Mouse (Mus musculus) liver, embryonic 12.5 days (tissue): ENCODE measurements at regions not wholly inside any gene's neighbourhood (a gene's known extent, or its start where the extent isn't known, plus 50 kb on each side); places are given as distances from the start of the nearest gene placed in this dataset.

Experiments
- ATAC-seq: fragments of 200-750 bp; cut with Nextera tagmentation; 2 replicates; pipeline ENCODE4 v1.8.0; 2017; ENCODE audit warnings: moderate number of reproducible peaks, mild to moderate bottlenecking, moderate library complexity
- H3K27ac ChIP-seq: fragments of 300-500 bp; sonication (generic); 2 replicates; pipeline ENCODE4 v1.5.1; 2016; ENCODE audit warnings: mild to moderate bottlenecking
- H3K27me3 ChIP-seq: fragments of 300-500 bp; sonication (generic); replicated peaks from 2 replicates; pipeline ENCODE4 v1.6.1; 2016; ENCODE audit warnings: mild to moderate bottlenecking, moderate library complexity
- H3K36me3 ChIP-seq: fragments of 300-500 bp; sonication (generic); 2 replicates; pipeline ENCODE4 v1.6.1; 2016; ENCODE audit warnings: mild to moderate bottlenecking, moderate library complexity
- H3K4me1 ChIP-seq: fragments of 300-500 bp; sonication (generic); 2 replicates; pipeline ENCODE4 v1.6.1; 2016
- H3K4me2 ChIP-seq: fragments of 300-500 bp; sonication (generic); 2 replicates; pipeline ENCODE4 v1.6.1; 2016; ENCODE audit warnings: mild to moderate bottlenecking, moderate library complexity
- H3K4me3 ChIP-seq: fragments of 300-500 bp; sonication (generic); 2 replicates; pipeline ENCODE4 v1.5.1; 2016; ENCODE audit warnings: mild to moderate bottlenecking, moderate library complexity
- H3K9ac ChIP-seq: fragments of 300-500 bp; sonication (generic); 2 replicates; pipeline ENCODE4 v1.6.1; 2016; ENCODE audit warnings: mild to moderate bottlenecking, moderate library complexity
- H3K9me3 ChIP-seq: fragments of 300-500 bp; sonication (generic); replicated peaks from 2 replicates; pipeline ENCODE4 v1.6.1; 2016; ENCODE audit warnings: mild to moderate bottlenecking, moderate library complexity
- WGBS: fragments of 180-500 bp; shearing (Covaris S2); methylation state at CpG from one replicate; pipeline ENCODE4 v1.1.7; 2016; ENCODE audit not compliant: insufficient replicate concordance; 5-methylcytosine and 5-hydroxymethylcytosine counted together

- no peaks in the 10 kb centered on the region for H3K4me1 ChIP-seq
- H3K27me3 ChIP-seq = no peaks in the 10 kb centered on the region
- no peaks in the 10 kb centered on the region for H3K9me3 ChIP-seq
- H3K4me3 ChIP-seq = no peak overlapping the region
- no peaks in the 10 kb centered on the region for H3K36me3 ChIP-seq
- no peak overlapping the region for H3K4me2 ChIP-seq
- ATAC-seq = no peak
- H3K27ac ChIP-seq = no peak overlapping the region
- 34% methylated on average over 3 of the region's 3 CpGs for WGBS
- no peak overlapping the region for H3K9ac ChIP-seq
Measured at GRCm38 (mm10) chr4:12425507-12425906, 253.7 kb upstream of the Fam92a start.

DNA sequence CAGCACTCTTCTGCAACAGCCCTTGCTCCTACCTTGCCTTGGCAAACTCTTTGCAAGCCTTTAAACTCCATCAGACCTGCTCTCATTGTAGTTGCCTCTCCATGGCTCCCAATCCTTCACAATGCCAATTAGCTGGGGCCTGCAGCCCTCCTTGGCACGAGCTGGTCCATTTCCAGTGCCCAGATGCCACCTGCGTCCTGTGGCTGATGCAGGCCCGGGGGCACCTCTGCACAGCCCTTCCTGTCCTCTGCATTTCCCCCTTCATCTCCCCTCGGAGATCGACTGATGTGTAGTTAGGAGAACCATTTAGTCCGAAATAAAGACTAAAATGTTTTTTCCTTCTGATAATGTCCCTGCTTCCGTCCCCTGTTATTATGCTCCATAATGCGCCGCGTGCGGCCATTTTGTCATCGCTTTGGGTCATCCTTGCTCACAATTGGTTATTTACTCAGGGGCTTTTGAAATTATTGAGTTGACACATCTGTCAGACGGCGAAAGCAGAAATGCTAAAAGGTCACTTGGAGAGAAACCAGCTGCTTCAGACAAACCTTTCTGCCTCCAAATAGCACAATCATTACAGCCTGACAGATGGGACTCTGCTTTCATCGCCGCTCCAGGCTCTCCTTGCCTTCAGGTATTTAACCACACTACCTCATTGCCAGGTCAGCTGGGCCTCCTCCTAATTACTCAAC is 250.0 kb upstream of the Fam92a start:
- H3K4me3 ChIP-seq = no peak overlapping the region
- H3K9ac ChIP-seq = no peak overlapping the region
- H3K27me3 ChIP-seq = no peaks in the 10 kb centered on the region
- H3K36me3 ChIP-seq = no peaks in the 10 kb centered on the region
- no peak overlapping the region for H3K4me2 ChIP-seq
- no peak overlapping the region for H3K27ac ChIP-seq
- no peaks in the 10 kb centered on the region for H3K4me1 ChIP-seq
- ATAC-seq = no peak
- no peaks in the 10 kb centered on the region for H3K9me3 ChIP-seq
- 74% methylated on average over 16 of the region's 16 CpGs for WGBS

DNA sequence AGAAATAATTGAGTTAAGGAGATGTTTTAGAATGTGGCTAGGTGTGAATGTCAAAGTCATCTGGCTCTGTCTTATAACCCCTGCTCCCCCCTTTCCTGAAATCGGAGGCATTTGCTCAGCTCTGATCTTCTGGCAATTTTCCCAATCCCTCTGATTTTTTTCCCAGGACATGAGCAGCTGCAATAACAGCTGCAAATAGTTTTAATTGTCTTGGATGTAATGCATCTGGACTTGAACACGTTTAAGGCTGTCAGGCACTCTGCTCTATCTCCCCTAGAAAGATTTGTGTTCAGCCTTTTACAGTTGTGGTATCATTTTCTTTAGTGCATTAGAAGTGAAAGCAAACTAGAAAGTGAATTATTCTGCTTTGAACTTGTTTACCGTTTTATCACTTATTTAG is 246.3 kb upstream of the Fam92a start:
- Histone ChIP-seq H3K4me2 (no peak overlapping the region), H3K9me3 (no peaks in the 10 kb centered on the region), H3K36me3 (no peaks in the 10 kb centered on the region), H3K4me3 (no peak overlapping the region), H3K9ac (no peak overlapping the region), H3K4me1 (no peaks in the 10 kb centered on the region), H3K27me3 (no peaks in the 10 kb centered on the region), H3K27ac (no peak overlapping the region)
- no peak for ATAC-seq
- WGBS = 48% methylated on average over 3 of the region's 3 CpGs

DNA sequence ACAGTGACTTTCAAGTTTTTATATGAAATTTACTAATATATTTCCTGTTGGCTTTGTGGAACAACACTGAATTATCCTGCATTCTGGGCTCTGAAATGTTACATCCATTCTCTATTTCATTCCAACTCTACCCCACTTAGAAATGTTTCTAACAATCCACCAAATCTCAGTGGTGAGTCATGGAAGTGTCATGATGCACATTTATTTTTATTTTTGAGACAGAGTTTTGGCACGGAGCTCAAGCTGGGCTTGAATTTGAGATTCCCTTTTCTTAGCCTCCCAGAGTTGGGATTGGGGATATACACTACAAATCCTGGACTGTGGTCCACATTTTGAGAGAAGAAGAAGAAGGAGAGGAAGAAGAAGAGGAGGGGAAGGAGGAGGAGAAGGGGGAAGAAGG is 223.5 kb upstream of the Fam92a start:
- no peaks in the 10 kb centered on the region for H3K9me3 ChIP-seq
- no peak for ATAC-seq
- 53% methylated on average over 1 of the region's 1 CpGs for WGBS

DNA sequence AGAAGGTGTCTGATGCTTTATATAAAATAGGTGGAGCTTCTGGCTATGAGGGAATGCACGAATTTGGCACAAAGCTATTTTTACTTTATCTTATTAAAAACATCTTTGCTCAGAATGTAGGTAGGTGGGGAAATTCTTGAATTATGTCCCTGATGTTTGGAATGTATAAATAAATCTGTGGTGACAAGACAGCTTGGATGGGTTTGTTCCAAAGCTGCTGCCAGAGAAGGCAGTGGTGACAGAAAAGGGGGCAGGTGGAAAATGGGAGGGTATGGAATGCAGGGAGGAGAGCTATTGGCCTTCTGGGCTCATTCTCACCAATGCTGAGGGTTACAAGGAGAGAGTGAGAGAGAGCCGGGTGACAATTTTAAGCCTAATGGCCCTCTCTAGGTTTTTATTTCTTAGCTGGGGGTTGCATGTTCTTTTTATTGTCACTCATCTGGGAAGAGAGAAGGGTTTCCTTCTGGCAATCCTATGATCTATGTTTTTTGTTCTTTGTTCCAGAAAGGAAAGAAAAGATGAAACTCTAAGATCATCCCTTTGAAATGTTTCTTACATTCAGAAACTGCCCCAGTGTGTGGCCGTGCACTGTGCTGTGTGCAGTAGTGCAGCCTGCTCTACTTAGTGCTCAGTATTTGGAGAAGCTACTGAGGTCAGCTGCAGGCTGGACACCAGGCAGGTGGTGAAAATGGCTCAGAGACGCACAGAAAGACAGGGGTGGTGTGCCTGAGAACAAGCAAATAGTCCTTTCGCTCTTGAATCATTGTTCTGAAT is 205.2 kb upstream of the Fam92a start:
- Histone ChIP-seq H3K4me1 (no peaks in the 10 kb centered on the region), H3K36me3 (no peaks in the 10 kb centered on the region), H3K4me2 (no peak overlapping the region), H3K27ac (no peak overlapping the region), H3K9me3 (no peaks in the 10 kb centered on the region), H3K4me3 (no peak overlapping the region), H3K9ac (no peak overlapping the region), H3K27me3 (no peaks in the 10 kb centered on the region)
- 59% methylated on average over 5 of the region's 5 CpGs for WGBS
- no peak for ATAC-seq

More for the DNA sequence above, 223.5 kb upstream of the Fam92a start:
- H3K4me1 ChIP-seq = no peaks in the 10 kb centered on the region
- no peaks in the 10 kb centered on the region for H3K27me3 ChIP-seq
- no peak overlapping the region for H3K4me3 ChIP-seq
- no peak overlapping the region for H3K4me2 ChIP-seq
- H3K36me3 ChIP-seq = no peaks in the 10 kb centered on the region
- H3K9ac ChIP-seq = no peak overlapping the region
- no peak overlapping the region for H3K27ac ChIP-seq

GRCm38 (mm10) chr4:12369551-12369950 is 197.7 kb upstream of the Fam92a start:
- Histone ChIP-seq H3K4me3 (no peak overlapping the region), H3K36me3 (no peaks in the 10 kb centered on the region), H3K27ac (no peak overlapping the region), H3K9ac (no peak overlapping the region), H3K4me1 (no peaks in the 10 kb centered on the region), H3K9me3 (no peaks in the 10 kb centered on the region), H3K4me2 (no peak overlapping the region), H3K27me3 (no peaks in the 10 kb centered on the region)
- ATAC-seq = no peak
- WGBS = 72% methylated on average over 2 of the region's 2 CpGs

GRCm38 (mm10) chr4:12356992-12357634 is 185.3 kb upstream of the Fam92a start:
- no peak for ATAC-seq
- Histone ChIP-seq H3K27me3 (no peaks in the 10 kb centered on the region), H3K4me1 (no peaks in the 10 kb centered on the region), H3K9me3 (no peaks in the 10 kb centered on the region), H3K9ac (no peak overlapping the region), H3K36me3 (no peaks in the 10 kb centered on the region), H3K4me2 (no peak overlapping the region), H3K4me3 (no peak overlapping the region), H3K27ac (no peak overlapping the region)
- 59% methylated on average over 2 of the region's 2 CpGs for WGBS

- Histone ChIP-seq H3K9ac (no peak overlapping the region), H3K27ac (no peak overlapping the region), H3K4me1 (no peaks in the 10 kb centered on the region), H3K4me3 (no peak overlapping the region), H3K4me2 (no peak overlapping the region), H3K27me3 (no peaks in the 10 kb centered on the region), H3K36me3 (no peaks in the 10 kb centered on the region), H3K9me3 (no peaks in the 10 kb centered on the region)
- ATAC-seq = no peak
- WGBS = 48% methylated on average over 3 of the region's 3 CpGs
Measured at GRCm38 (mm10) chr4:12353337-12353856, 181.6 kb upstream of the Fam92a start.

DNA sequence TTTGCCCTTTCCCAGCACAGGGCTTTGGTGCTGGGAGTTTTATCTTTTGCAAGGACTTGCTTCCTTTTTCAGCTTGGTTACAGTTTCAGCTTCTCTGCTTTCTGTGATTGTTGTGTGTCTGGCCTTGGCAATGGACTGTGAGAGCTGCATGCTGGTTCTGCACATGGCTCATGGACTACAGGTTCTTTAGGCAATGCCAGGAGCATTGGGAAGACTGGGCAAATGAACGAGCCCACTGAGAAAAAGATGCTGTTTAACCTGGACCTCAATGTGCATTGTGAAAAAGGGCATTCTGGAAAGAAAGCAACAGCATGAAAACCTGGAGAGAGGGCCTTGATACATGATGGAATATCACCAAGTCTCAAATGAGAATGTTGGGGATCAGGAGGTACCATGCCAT is 167.4 kb upstream of the Fam92a start:
- Histone ChIP-seq H3K9me3 (no peaks in the 10 kb centered on the region), H3K9ac (no peak overlapping the region), H3K4me3 (no peak overlapping the region), H3K27me3 (no peaks in the 10 kb centered on the region), H3K27ac (no peak overlapping the region), H3K4me2 (no peak overlapping the region), H3K36me3 (no peaks in the 10 kb centered on the region), H3K4me1 (no peaks in the 10 kb centered on the region)
- 37% methylated on average over 1 of the region's 1 CpGs for WGBS
- no peak for ATAC-seq

DNA sequence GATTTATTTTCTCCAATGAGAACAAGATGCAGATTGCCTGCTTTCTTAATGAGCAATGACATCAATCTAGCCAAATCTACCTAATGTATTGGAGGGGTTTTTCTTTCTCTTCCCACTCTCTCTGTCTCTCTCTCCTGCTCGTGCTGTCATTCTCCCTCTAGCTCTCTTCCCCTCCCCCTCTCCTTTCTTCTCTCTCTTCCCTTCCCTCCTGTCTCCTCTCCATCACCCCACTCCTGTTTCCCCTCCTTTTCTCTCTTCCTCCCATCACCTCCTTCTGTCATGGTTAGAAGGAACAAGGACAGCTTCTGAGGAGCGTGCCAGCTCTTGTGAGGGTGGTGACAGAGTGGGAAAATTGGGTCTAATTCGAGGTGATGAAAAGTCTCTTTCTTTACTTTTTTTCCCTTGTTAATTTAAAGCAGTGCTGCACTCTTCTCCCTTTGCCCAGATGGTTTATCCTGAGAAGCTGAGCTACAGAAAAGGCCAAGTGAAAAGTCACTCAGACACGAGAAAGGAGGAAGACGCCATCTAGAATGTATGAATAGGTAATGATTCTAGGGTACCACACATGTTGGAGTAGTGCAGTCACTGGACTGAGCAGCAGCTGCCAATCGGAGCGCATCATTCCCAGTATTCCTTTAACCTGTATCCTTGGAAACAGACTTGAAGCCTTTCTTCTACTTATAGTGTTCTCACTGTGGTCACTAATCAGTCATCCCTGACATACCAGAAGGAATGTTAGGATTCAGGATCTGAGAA is 163.2 kb upstream of the Fam92a start:
- ATAC-seq = no peak
- H3K27ac ChIP-seq = no peak overlapping the region
- no peak overlapping the region for H3K4me2 ChIP-seq
- no peaks in the 10 kb centered on the region for H3K27me3 ChIP-seq
- WGBS = 69% methylated on average over 7 of the region's 7 CpGs
- no peak overlapping the region for H3K4me3 ChIP-seq
- H3K9ac ChIP-seq = no peak overlapping the region
- no peaks in the 10 kb centered on the region for H3K9me3 ChIP-seq
- H3K36me3 ChIP-seq = no peaks in the 10 kb centered on the region
- no peaks in the 10 kb centered on the region for H3K4me1 ChIP-seq

DNA sequence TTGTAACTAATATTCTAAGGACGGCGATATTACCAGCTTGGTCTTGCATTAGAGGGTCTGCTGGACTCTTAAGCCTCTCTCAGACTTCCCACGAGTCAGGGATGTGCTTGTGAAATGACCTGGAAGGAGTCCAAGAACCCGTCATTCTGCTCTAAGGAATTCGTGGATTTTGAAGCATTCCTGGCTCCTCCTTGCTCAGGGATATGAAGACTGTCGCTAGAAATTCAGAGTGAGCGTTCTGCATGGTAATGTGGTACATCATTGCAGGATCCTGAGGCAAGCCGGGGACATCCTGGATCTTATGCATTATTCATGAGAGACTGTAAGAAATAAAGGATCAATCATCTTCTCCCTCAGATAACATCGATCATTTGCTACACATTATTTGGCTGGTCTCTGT is 162.6 kb upstream of the Fam92a start:
- WGBS = 60% methylated on average over 9 of the region's 9 CpGs
- Histone ChIP-seq H3K4me3 (no peak overlapping the region), H3K36me3 (no peaks in the 10 kb centered on the region), H3K9me3 (no peaks in the 10 kb centered on the region), H3K4me1 (no peaks in the 10 kb centered on the region), H3K4me2 (no peak overlapping the region), H3K27ac (no peak overlapping the region), H3K9ac (no peak overlapping the region), H3K27me3 (no peaks in the 10 kb centered on the region)
- ATAC-seq = no peak

- Histone ChIP-seq H3K27ac (no peak overlapping the region), H3K4me3 (no peak overlapping the region), H3K9ac (no peak overlapping the region), H3K9me3 (no peaks in the 10 kb centered on the region), H3K27me3 (no peaks in the 10 kb centered on the region), H3K4me2 (no peak overlapping the region), H3K4me1 (no peaks in the 10 kb centered on the region), H3K36me3 (no peaks in the 10 kb centered on the region)
- 66% methylated on average over 1 of the region's 1 CpGs for WGBS
- no peak for ATAC-seq
Measured at GRCm38 (mm10) chr4:12316024-12316423, 144.2 kb upstream of the Fam92a start.
